Mouse (Mus musculus): ENCODE measurements at regions not wholly inside any gene's neighbourhood (a gene's known extent, or its start where the extent isn't known, plus 50 kb on each side); places are given as distances from the start of the nearest gene placed in this dataset.
"Not testable (repeated sequence)": the region's sequence is repeated elsewhere in the genome, so short reads cannot be mapped to it uniquely, and the experiment has no call there.

DNA sequence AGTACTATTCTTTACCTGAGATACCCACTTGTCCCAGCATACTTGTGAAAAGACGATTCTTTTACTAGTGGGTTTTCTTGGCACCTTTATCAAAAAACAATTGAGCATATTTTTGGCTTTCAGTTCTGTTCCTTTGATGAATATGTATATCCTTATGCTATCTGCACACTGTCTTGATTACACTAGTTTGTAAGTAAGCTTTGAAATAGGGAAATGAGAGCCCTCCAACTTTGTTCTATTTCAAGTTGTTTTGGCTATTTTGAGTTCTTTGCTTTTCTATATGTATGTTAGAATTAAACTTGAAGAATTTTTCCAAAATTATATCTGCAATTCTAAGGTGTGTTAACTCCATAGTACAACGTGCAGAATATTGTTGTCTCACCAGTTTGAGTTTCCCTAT, 311.3 kb downstream of the Gm11232 start:
- no peak overlapping the region for H3K27ac ChIP-seq (ENCODE audit: control insufficient read depth, insufficient read depth, low read length)
- WGBS = 92% methylated on average over 2 of the region's 2 CpGs
- DNase-seq = no peak
- H3K4me1 ChIP-seq (replicated peaks; ENCODE audit: control insufficient read depth, insufficient read depth, low read length) = no peaks in the 10 kb centered on the region
- no peak overlapping the region for H3K4me3 ChIP-seq (ENCODE audit: control insufficient read depth, insufficient read depth, low read length)
- no peaks in the 10 kb centered on the region for H3K36me3 ChIP-seq (ENCODE audit: control insufficient read depth, insufficient read depth, low read length)
- no peaks in the 10 kb centered on the region for H3K27me3 ChIP-seq (ENCODE audit: control insufficient read depth, insufficient read depth, low read length)
- no peak for TF ChIP-seq POLR2A (IDR thresholded peaks at IDR 0.05; ENCODE audit: control insufficient read depth, extremely low read depth, insufficient read depth, low read length, poor library complexity)
- TF ChIP-seq CTCF (IDR thresholded peaks at IDR 0.05; ENCODE audit: borderline replicate concordance, control insufficient read depth, extremely low read depth, insufficient read depth, low read length, poor library complexity) = no peak

DNA sequence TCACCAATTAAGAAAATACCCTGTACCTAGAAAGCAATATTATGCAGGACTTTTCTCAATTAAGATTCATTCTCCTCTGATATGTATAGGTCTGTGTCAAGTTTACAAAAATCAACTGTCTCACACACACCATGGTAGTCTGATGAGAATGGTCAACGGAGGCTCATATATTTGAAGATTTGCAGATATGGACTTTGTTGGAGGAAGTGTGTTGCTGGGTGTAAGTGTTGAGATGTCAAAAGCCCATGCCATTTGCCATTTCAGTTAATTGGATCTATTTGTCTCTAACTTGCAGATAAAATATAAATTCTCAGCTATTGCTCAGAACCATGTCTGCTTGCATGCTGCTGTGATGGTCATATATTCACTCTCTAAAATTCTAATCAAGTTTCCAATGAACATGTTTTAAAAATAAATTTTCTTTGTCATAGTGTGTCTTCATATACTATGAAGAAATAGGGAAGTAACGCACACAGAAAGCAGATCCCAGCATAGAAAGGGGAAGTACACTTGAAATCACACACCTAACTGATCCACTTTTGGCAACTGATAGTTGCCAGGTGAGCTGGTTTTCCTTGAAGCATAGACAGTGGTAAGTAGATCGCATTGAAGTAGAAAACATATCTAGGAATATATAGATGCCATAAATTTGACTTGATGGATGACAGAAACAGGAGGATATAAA, 326.4 kb downstream of the Gm11232 start:
- Histone ChIP-seq H3K4me3 (ENCODE audit: control insufficient read depth, insufficient read depth, low read length) (no peak overlapping the region), H3K27me3 (ENCODE audit: control insufficient read depth, insufficient read depth, low read length) (no peaks in the 10 kb centered on the region), H3K4me1 (replicated peaks; ENCODE audit: control insufficient read depth, insufficient read depth, low read length) (no peaks in the 10 kb centered on the region), H3K36me3 (ENCODE audit: control insufficient read depth, insufficient read depth, low read length) (no peaks in the 10 kb centered on the region), H3K27ac (ENCODE audit: control insufficient read depth, insufficient read depth, low read length) (no peak overlapping the region)
- TF ChIP-seq CTCF (IDR thresholded peaks at IDR 0.05; ENCODE audit: borderline replicate concordance, control insufficient read depth, extremely low read depth, insufficient read depth, low read length, poor library complexity) (no peak), POLR2A (IDR thresholded peaks at IDR 0.05; ENCODE audit: control insufficient read depth, extremely low read depth, insufficient read depth, low read length, poor library complexity) (no peak)
- WGBS = 19% methylated on average over 3 of the region's 3 CpGs
- DNase-seq = no peak

DNA sequence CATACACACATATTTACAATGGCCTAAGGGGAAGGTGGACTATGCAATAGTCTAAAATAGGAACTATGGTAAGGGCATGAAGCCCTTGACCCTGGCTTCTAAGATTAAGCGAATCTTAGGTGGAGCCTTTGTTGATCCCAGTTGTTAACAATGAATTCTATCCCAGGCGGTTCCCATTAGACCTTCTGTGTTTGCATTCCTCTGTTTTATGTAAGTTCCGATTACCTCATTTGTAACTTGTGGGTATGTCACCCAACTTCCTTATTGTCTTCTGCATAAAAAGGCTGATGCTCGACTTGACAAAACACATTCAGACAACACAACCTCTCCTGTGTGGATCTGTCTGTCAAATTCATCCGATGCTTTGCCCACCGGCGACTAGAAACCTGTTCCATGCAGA, 335.6 kb downstream of the Gm11232 start:
- H3K36me3 ChIP-seq (ENCODE audit: control insufficient read depth, insufficient read depth, low read length); DNase-seq: not testable (repeated sequence)
- WGBS = 94% methylated on average over 7 of the region's 7 CpGs

DNA sequence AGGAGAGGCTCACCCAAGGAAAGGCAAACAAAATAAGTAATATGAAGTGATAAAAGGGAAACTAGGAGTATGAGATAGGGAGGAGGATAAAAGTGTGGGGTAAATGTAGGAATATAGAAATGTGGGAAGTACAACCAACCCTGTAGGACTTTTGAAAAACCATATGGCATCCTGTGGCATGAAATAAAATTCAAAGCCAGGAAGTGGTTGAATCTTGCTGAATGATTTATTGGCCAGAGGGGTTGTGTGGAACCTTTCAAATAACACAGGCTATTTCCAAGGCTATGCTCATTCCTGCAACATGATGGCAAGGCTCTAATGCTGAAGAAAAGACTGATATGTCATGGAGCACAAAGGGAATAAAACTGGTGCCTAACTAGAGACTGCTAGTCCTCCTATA, 347.9 kb downstream of the Gm11232 start:
- TF ChIP-seq CTCF (IDR thresholded peaks at IDR 0.05; ENCODE audit: borderline replicate concordance, control insufficient read depth, extremely low read depth, insufficient read depth, low read length, poor library complexity) (no peak), POLR2A (IDR thresholded peaks at IDR 0.05; ENCODE audit: control insufficient read depth, extremely low read depth, insufficient read depth, low read length, poor library complexity) (no peak)
- DNase-seq = no peak
- no peak overlapping the region for H3K27ac ChIP-seq (ENCODE audit: control insufficient read depth, insufficient read depth, low read length)

More for the DNA sequence above, 335.6 kb downstream of the Gm11232 start:
- not testable (repeated sequence) for H3K27ac ChIP-seq (ENCODE audit: control insufficient read depth, insufficient read depth, low read length); H3K4me1 ChIP-seq (replicated peaks; ENCODE audit: control insufficient read depth, insufficient read depth, low read length); H3K27me3 ChIP-seq (ENCODE audit: control insufficient read depth, insufficient read depth, low read length); H3K4me3 ChIP-seq (ENCODE audit: control insufficient read depth, insufficient read depth, low read length)

DNA sequence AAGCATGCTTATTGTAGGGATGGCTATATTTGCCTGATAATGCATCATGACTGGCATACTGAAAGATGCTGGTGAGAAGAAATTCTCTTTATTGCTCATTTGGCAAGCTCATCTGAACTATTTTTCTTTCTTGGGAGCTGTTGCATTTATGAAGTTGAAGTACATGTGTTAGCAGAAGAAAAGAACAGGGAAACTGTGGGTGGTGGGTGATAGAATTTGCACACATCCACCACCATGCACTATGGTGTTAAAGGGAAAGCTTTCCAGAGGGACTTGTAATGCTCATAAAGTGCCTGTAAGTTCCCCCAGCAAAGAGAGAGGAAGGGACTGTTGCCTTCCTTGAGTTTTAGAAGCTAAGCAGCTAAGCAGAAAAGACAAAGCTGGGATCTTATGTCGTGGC, 367.3 kb downstream of the Gm11232 start:
- 92% methylated on average over 1 of the region's 1 CpGs for WGBS
- H3K27me3 ChIP-seq (ENCODE audit: control insufficient read depth, insufficient read depth, low read length) = no peaks in the 10 kb centered on the region
- H3K36me3 ChIP-seq (ENCODE audit: control insufficient read depth, insufficient read depth, low read length) = no peaks in the 10 kb centered on the region
- H3K4me1 ChIP-seq (replicated peaks; ENCODE audit: control insufficient read depth, insufficient read depth, low read length) = no peaks in the 10 kb centered on the region
- no peak for DNase-seq
- TF ChIP-seq CTCF (IDR thresholded peaks at IDR 0.05; ENCODE audit: borderline replicate concordance, control insufficient read depth, extremely low read depth, insufficient read depth, low read length, poor library complexity) (no peak), POLR2A (IDR thresholded peaks at IDR 0.05; ENCODE audit: control insufficient read depth, extremely low read depth, insufficient read depth, low read length, poor library complexity) (no peak)
- H3K4me3 ChIP-seq (ENCODE audit: control insufficient read depth, insufficient read depth, low read length) = no peak overlapping the region
- H3K27ac ChIP-seq (ENCODE audit: control insufficient read depth, insufficient read depth, low read length) = no peak overlapping the region

More for the DNA sequence above, 347.9 kb downstream of the Gm11232 start:
- Histone ChIP-seq H3K4me1 (replicated peaks; ENCODE audit: control insufficient read depth, insufficient read depth, low read length) (no peaks in the 10 kb centered on the region), H3K27me3 (ENCODE audit: control insufficient read depth, insufficient read depth, low read length) (no peaks in the 10 kb centered on the region), H3K4me3 (ENCODE audit: control insufficient read depth, insufficient read depth, low read length) (no peak overlapping the region), H3K36me3 (ENCODE audit: control insufficient read depth, insufficient read depth, low read length) (no peaks in the 10 kb centered on the region)

DNA sequence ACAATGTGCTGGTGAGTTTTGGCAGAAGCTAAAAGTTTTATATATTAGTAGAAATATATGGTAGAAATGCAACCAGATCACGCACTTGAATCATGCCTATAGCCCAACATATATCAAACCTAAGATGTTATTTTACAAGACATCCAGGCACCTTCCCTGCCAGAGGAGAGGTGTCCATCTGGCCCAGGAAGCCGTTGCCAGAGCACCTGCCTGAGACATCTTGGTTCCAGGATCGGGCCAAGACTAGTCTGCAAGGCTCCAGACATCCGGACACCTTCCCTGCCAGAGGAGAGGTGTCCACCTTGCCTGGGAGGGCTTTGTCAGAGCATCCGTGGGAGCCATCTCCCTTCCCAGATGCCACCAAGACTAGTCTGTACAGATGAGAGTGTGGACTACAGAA, 388.5 kb downstream of the Gm11232 start:
- Histone ChIP-seq H3K36me3 (ENCODE audit: control insufficient read depth, insufficient read depth, low read length) (no peaks in the 10 kb centered on the region), H3K4me1 (replicated peaks; ENCODE audit: control insufficient read depth, insufficient read depth, low read length) (no peaks in the 10 kb centered on the region), H3K4me3 (ENCODE audit: control insufficient read depth, insufficient read depth, low read length) (no peak overlapping the region), H3K27ac (ENCODE audit: control insufficient read depth, insufficient read depth, low read length) (no peak overlapping the region), H3K27me3 (ENCODE audit: control insufficient read depth, insufficient read depth, low read length) (no peaks in the 10 kb centered on the region)
- TF ChIP-seq CTCF (IDR thresholded peaks at IDR 0.05; ENCODE audit: borderline replicate concordance, control insufficient read depth, extremely low read depth, insufficient read depth, low read length, poor library complexity) = no peak
- TF ChIP-seq POLR2A (IDR thresholded peaks at IDR 0.05; ENCODE audit: control insufficient read depth, extremely low read depth, insufficient read depth, low read length, poor library complexity) = no peak
- DNase-seq = no peak
- 97% methylated on average over 5 of the region's 5 CpGs for WGBS

DNA sequence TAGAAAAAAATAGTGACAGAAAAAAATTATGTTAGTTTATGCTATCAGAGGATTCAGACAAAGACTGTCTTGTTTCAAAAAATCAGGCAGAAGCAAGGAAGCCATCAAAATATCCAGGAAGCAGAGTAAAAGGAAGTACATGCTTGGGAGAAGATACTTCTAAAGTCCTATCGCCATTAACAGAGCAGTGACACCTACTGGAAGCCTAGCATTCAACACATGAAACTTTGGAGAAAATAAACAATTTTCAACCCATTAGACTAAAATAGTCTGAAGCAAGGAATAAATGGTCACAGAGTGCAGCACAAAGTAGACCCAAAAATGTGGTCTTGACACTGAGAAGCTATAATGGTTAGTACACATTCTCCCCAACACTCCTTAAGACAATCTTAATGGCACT, 394.0 kb downstream of the Gm11232 start:
- Histone ChIP-seq H3K4me3 (ENCODE audit: control insufficient read depth, insufficient read depth, low read length) (no peak overlapping the region), H3K4me1 (replicated peaks; ENCODE audit: control insufficient read depth, insufficient read depth, low read length) (no peaks in the 10 kb centered on the region), H3K27me3 (ENCODE audit: control insufficient read depth, insufficient read depth, low read length) (no peaks in the 10 kb centered on the region), H3K27ac (ENCODE audit: control insufficient read depth, insufficient read depth, low read length) (no peak overlapping the region), H3K36me3 (ENCODE audit: control insufficient read depth, insufficient read depth, low read length) (no peaks in the 10 kb centered on the region)
- no peak for DNase-seq
- WGBS = 73% methylated on average over 1 of the region's 1 CpGs
- TF ChIP-seq CTCF (IDR thresholded peaks at IDR 0.05; ENCODE audit: borderline replicate concordance, control insufficient read depth, extremely low read depth, insufficient read depth, low read length, poor library complexity) (no peak), POLR2A (IDR thresholded peaks at IDR 0.05; ENCODE audit: control insufficient read depth, extremely low read depth, insufficient read depth, low read length, poor library complexity) (no peak)

Data from thymus, adult 2 months (tissue).